In the genomic region with DNA sequence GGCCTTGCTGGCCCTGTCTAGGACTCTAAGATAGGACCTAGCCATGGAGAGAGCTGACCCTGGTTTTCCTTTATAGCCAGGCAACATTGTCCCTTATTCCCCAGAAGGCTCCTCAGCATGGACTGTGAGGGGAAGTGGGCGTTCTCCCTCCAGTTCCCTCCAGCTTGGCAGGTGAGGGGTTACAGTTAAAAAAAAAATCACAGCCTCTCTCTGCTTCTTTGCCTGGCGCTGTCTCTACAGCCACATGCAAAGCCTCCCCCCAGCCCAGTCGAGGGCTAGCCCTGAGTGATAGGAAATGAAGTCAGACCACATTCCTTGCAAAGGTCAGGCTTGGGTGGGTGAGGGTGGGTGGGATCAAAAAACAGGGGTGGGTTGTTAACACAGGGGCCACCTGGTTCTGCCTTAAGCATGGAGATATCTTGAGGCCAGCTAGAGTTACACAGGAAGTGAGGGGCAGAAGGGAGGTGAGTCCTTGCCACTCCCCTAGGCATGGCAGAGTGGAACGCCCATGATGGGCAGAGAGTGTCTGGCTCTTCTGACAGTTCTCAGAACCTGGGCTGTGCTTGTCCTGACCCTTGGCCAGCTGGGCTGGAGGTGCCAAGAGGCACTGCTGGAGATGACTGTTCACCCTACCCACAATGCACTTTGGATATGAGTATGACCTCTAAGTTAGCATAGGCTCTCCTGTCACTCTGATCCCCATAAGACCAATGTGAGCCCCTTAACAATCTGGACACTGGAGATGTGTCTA, we compare ENCODE assay signal across 17 mouse cellular contexts. TPM values are rescaled to one million over a fixed set of nuclear protein-coding genes. Genes with fewer than 3 reads are reported as not detected.
DNase-seq lines count a peak whose midpoint lies in the region; ATAC-seq and TF ChIP-seq lines count a peak whose summit lies in the region.
"Had no signal": no experiment of that assay in that cellular context is flagged by ENCODE, and none has a peak within 500 bp of the region (broad histone marks: within the 10 kb centered on the region; RNA-seq: fewer than 3 reads in every experiment).

No protein-coding gene starts in this region.

- TF ChIP-seq POLR2A in embryonic fibroblast, embryonic 13.5 days (IDR thresholded peaks at IDR 0.05; ENCODE audit: low read depth, low read length) = no peak

- H3K27ac ChIP-seq in heart, embryonic 10.5 days = peak overlapping the region; percentile 52; the same call in 1 of the 2 replicates
- H3K27ac ChIP-seq in lung, embryonic 15.5 days = peak overlapping the region; percentile 73
- peak overlapping the region; percentile 49 for H3K27ac ChIP-seq in embryonic fibroblast, embryonic 13.5 days (ENCODE audit: insufficient read depth, low read length)
- peak overlapping the region; percentile 66 for H3K27ac ChIP-seq in stomach, embryonic 16.5 days (ENCODE audit: low read length)
- H3K27ac ChIP-seq: gastrocnemius, adult 2 months; neural tube, embryonic 12.5 days had no signal

- H3K27me3 ChIP-seq in heart, embryonic 10.5 days (ENCODE audit: insufficient read depth, poor library complexity, severe bottlenecking) = peaks cover 23% of the 10 kb centered on the region
- no peaks in the 10 kb centered on the region for H3K27me3 ChIP-seq in lung, embryonic 15.5 days
- no peaks in the 10 kb centered on the region for H3K27me3 ChIP-seq in stomach, embryonic 16.5 days (ENCODE audit: control insufficient read depth, insufficient read depth, low read length)
- H3K27me3 ChIP-seq: neural tube, embryonic 12.5 days; Patski had no signal

- no peak overlapping the region for H3K4me2 ChIP-seq in lung, embryonic 15.5 days
- H3K4me2 ChIP-seq in stomach, embryonic 16.5 days (ENCODE audit: low read depth, low read length) = no peak overlapping the region
- H3K4me2 ChIP-seq: neural tube, embryonic 12.5 days had no signal

- WGBS in heart, embryonic 10.5 days = 34% methylated on average over 4 of the region's 4 CpGs
- WGBS in lung, embryonic 15.5 days = 16% methylated on average over 4 of the region's 4 CpGs
- WGBS in stomach, embryonic 16.5 days = 18% methylated on average over 4 of the region's 4 CpGs

- no peak overlapping the region for H3K9ac ChIP-seq in lung, embryonic 15.5 days
- H3K9ac ChIP-seq in stomach, embryonic 16.5 days (ENCODE audit: low read length) = peak overlapping the region; percentile 35
- H3K9ac ChIP-seq: neural tube, embryonic 12.5 days had no signal

- ATAC-seq in lung, embryonic 15.5 days (ENCODE audit: borderline replicate concordance, extremely low read depth, low FRiP score, low TSS enrichment) = peak; percentile 68; the same call in 1 of the 2 replicates
- peak; percentile 77; the same call in 1 of the 2 replicates for ATAC-seq in stomach, embryonic 16.5 days (ENCODE audit: insufficient read depth, low FRiP score)
- ATAC-seq in activated CD4-positive, CD25-positive, alpha-beta regulatory T cell, adult 4 months = no peak

- no peak for TF ChIP-seq CTCF in embryonic fibroblast, embryonic 13.5 days (IDR thresholded peaks at IDR 0.05; ENCODE audit: borderline replicate concordance, insufficient read depth, low read length)

- no peak for DNase-seq in heart, embryonic 10.5 days (ENCODE audit: low spot score)
- no peak for DNase-seq in heart, adult 9 months (ENCODE audit: low spot score in 2 of 2)
- no peak for DNase-seq in lung, postnatal 25 days (ENCODE audit: low spot score)
- no peak for DNase-seq in testis, postnatal 10 days (ENCODE audit: low spot score)
- DNase-seq: adrenal gland, postnatal 36 days; cerebellum, adult 11-12 months; gastrocnemius, adult 2 months; heart, postnatal 10 days; kidney, adult 8-10 months had no signal

- no peak overlapping the region for H3K4me3 ChIP-seq in heart, embryonic 10.5 days
- no peak overlapping the region for H3K4me3 ChIP-seq in lung, embryonic 15.5 days
- H3K4me3 ChIP-seq in embryonic fibroblast, embryonic 13.5 days (ENCODE audit: insufficient read depth, low read length) = no peak overlapping the region
- no peak overlapping the region for H3K4me3 ChIP-seq in stomach, embryonic 16.5 days (replicated peaks; ENCODE audit: low read length)
- H3K4me3 ChIP-seq: gastrocnemius, adult 2 months; neural tube, embryonic 12.5 days had no signal

- H3K36me3 ChIP-seq in heart, embryonic 10.5 days = no peaks in the 10 kb centered on the region
- no peaks in the 10 kb centered on the region for H3K36me3 ChIP-seq in lung, embryonic 15.5 days
- H3K36me3 ChIP-seq in stomach, embryonic 16.5 days (ENCODE audit: control insufficient read depth, insufficient read depth, low read length) = no peaks in the 10 kb centered on the region
- H3K36me3 ChIP-seq: neural tube, embryonic 12.5 days had no signal

- H3K9me3 ChIP-seq in heart, embryonic 10.5 days = no peaks in the 10 kb centered on the region
- H3K9me3 ChIP-seq in lung, embryonic 15.5 days = no peaks in the 10 kb centered on the region
- no peaks in the 10 kb centered on the region for H3K9me3 ChIP-seq in stomach, embryonic 16.5 days (replicated peaks; ENCODE audit: control insufficient read depth, low read length)
- H3K9me3 ChIP-seq: neural tube, embryonic 12.5 days had no signal

- H3K4me1 ChIP-seq in heart, embryonic 10.5 days = peaks cover 22% of the 10 kb centered on the region
- H3K4me1 ChIP-seq in lung, embryonic 15.5 days = peaks cover 27% of the 10 kb centered on the region
- peaks cover 18% of the 10 kb centered on the region for H3K4me1 ChIP-seq in embryonic fibroblast, embryonic 13.5 days (ENCODE audit: control insufficient read depth, insufficient read depth, low read length)
- H3K4me1 ChIP-seq in stomach, embryonic 16.5 days (ENCODE audit: control insufficient read depth, insufficient read depth, low read length) = peaks cover 9% of the 10 kb centered on the region

RNA-seq across cellular contexts. Expression of a gene that starts 1.6 kb away (rescaled TPM):
- polyA plus RNA-seq in heart, embryonic 10.5 days (2016; fragmentation: Nextera tagmentation; extraction: Ambion mirVana) = 0.98 and 2.8 TPM in 2 replicates
- polyA plus RNA-seq in lung, embryonic 15.5 days (2015; fragmentation: Nextera tagmentation; extraction: Ambion mirVana) = 15.8 and 24.2 TPM in 2 replicates
- polyA plus RNA-seq in embryonic fibroblast, embryonic 13.5 days (2011; ENCODE audit: insufficient read length, low read depth, missing spikeins) = 2.3 and 3.3 TPM in 2 replicates
- 77.0 and 104 TPM in 2 replicates for polyA plus RNA-seq in stomach, embryonic 16.5 days (2015; fragmentation: Nextera tagmentation; extraction: Ambion mirVana)
- polyA plus RNA-seq in activated CD4-positive, CD25-positive, alpha-beta regulatory T cell, adult 4 months (2017; shearing (Covaris generic)) = not detected

RNA-seq across cellular contexts. Expression of a gene that starts 17.8 kb away (rescaled TPM):
- 33.5 and 36.0 TPM in 2 replicates for polyA plus RNA-seq in heart, embryonic 10.5 days (2016; fragmentation: Nextera tagmentation; extraction: Ambion mirVana)
- 25.8 and 30.2 TPM in 2 replicates for polyA plus RNA-seq in lung, embryonic 15.5 days (2015; fragmentation: Nextera tagmentation; extraction: Ambion mirVana)
- polyA plus RNA-seq in embryonic fibroblast, embryonic 13.5 days (2011; ENCODE audit: insufficient read length, low read depth, missing spikeins) = 14.6 and 20.3 TPM in 2 replicates
- 28.3 and 28.6 TPM in 2 replicates for polyA plus RNA-seq in stomach, embryonic 16.5 days (2015; fragmentation: Nextera tagmentation; extraction: Ambion mirVana)
- 10 to 100 TPM; 15.6 to 20.9 TPM for polyA plus RNA-seq in activated CD4-positive, CD25-positive, alpha-beta regulatory T cell, adult 4 months (2017; shearing (Covaris generic))

RNA-seq across cellular contexts. Expression of a gene that starts 20.0 kb away (rescaled TPM):
- polyA plus RNA-seq in heart, embryonic 10.5 days (2016; fragmentation: Nextera tagmentation; extraction: Ambion mirVana) = not detected in 2 replicates
- 0.44 and 0.71 TPM in 2 replicates for polyA plus RNA-seq in lung, embryonic 15.5 days (2015; fragmentation: Nextera tagmentation; extraction: Ambion mirVana)
- not detected in 2 replicates for polyA plus RNA-seq in embryonic fibroblast, embryonic 13.5 days (2011; ENCODE audit: insufficient read length, low read depth, missing spikeins)
- 0.05 and 0.14 TPM in 2 replicates for polyA plus RNA-seq in stomach, embryonic 16.5 days (2015; fragmentation: Nextera tagmentation; extraction: Ambion mirVana)
- polyA plus RNA-seq in activated CD4-positive, CD25-positive, alpha-beta regulatory T cell, adult 4 months (2017; shearing (Covaris generic)) = under 1 TPM in 1 of 2 experiments, not detected in 1; 0.18 TPM
- polyA plus RNA-seq: C2C12; liver, adult 2 months; neural tube, embryonic 12.5 days; Patski had no signal

RNA-seq across cellular contexts. Expression of a gene that starts 28.3 kb away (rescaled TPM):
- 18.1 and 19.8 TPM in 2 replicates for polyA plus RNA-seq in heart, embryonic 10.5 days (2016; fragmentation: Nextera tagmentation; extraction: Ambion mirVana)
- polyA plus RNA-seq in lung, embryonic 15.5 days (2015; fragmentation: Nextera tagmentation; extraction: Ambion mirVana) = 24.5 and 24.7 TPM in 2 replicates
- 10.0 and 13.0 TPM in 2 replicates for polyA plus RNA-seq in embryonic fibroblast, embryonic 13.5 days (2011; ENCODE audit: insufficient read length, low read depth, missing spikeins)
- 17.5 and 18.9 TPM in 2 replicates for polyA plus RNA-seq in stomach, embryonic 16.5 days (2015; fragmentation: Nextera tagmentation; extraction: Ambion mirVana)
- 10 to 100 TPM in 1 of 2 experiments, 1 to 10 TPM in 1; 9.3 to 10.3 TPM for polyA plus RNA-seq in activated CD4-positive, CD25-positive, alpha-beta regulatory T cell, adult 4 months (2017; shearing (Covaris generic))

RNA-seq across cellular contexts. Expression of a gene that starts 28.6 kb away (rescaled TPM):
- 34.5 and 46.4 TPM in 2 replicates for polyA plus RNA-seq in heart, embryonic 10.5 days (2016; fragmentation: Nextera tagmentation; extraction: Ambion mirVana)
- 36.7 and 42.0 TPM in 2 replicates for polyA plus RNA-seq in lung, embryonic 15.5 days (2015; fragmentation: Nextera tagmentation; extraction: Ambion mirVana)
- polyA plus RNA-seq in embryonic fibroblast, embryonic 13.5 days (2011; ENCODE audit: insufficient read length, low read depth, missing spikeins) = 9.0 and 10.7 TPM in 2 replicates
- polyA plus RNA-seq in stomach, embryonic 16.5 days (2015; fragmentation: Nextera tagmentation; extraction: Ambion mirVana) = 22.9 and 25.1 TPM in 2 replicates
- 1 to 10 TPM; 4.0 to 6.7 TPM for polyA plus RNA-seq in activated CD4-positive, CD25-positive, alpha-beta regulatory T cell, adult 4 months (2017; shearing (Covaris generic))
